Mouse (Mus musculus): ENCODE measurements around the gene Itga2b. TPM values are rescaled to one million over a fixed set of nuclear protein-coding genes. Genes with fewer than 3 reads are reported as not detected.
A peak's percentile ranks its signal among the peaks of the same experiment; 100 is the strongest.
"Not testable (repeated sequence)": the region's sequence is repeated elsewhere in the genome, so short reads cannot be mapped to it uniquely, and the experiment has no call there.

The Itga2b gene
- total RNA-seq, 2 experiments from 2014 or later, result 0.51 to 2.7 TPM

DNA sequence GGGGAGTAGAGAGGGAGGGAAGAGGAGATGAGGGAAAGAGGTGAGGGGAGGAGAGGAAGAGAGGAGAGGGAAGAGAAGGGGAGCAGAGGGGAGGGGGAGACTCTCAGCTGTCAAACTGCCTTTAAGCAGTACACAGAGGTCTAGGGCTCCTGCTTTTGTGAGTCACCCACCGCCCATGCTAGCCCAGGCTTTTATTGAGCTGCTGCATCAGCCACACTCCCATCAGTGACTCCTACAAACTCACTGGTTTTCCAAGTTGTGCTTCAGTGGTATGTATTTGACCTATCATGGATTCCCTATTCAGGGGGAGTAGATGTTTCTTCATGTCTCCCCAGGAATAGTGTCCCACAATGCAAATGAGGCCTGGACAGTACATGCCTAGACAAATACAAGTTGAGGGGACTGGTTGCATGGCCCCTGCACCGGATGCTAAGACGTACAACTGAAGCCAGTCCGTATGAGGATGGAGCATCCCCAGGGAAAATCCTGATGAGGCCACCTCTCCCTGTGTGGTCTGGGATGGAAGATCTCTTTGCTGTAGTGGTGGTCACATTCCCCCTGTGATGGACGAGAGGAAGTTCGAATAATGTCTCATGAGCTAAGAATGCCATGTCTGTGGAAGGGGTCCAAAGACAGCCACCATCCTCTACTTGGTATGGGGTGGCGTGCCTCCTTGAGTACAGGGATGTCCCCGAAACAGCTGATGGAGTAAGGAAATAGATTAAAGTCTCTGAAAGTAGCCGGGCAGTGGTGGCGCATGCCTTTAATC, 54.7 kb downstream of the Itga2b start:
- Histone ChIP-seq H3K27ac (no peak overlapping the region), H3K4me3 (no peak overlapping the region)
- intact Hi-C loops (cut with DNase I), result no loop called here
- TF ChIP-seq CTCF (IDR thresholded peaks at IDR 0.05), result no peak
- DNase-seq, result no peak

DNA sequence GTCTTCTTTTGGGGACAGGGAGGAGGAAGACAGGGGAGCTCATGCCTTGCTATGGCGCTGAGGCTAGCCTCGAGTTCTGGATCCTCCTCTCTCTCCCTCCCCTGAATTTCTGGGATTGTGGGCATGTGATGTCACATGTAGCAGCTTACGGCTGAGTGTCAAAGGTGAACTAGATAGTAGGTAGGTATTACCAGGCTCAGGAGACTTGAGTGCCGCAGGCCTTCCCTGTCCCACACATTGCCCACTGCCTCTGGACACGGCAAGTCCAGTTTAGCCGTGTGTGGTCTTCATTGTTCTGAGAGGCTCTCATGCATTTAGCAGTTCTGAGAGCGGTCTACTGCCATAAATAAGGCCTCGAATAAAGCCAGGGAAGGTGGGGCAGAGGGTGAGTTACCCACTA, 56.9 kb downstream of the Itga2b start:
- DNase-seq, result no peak
- no peak overlapping the region for H3K4me3 ChIP-seq
- intact Hi-C loops (cut with DNase I), result loop anchor here (2.0 kb wide), 1 partner anchor 104 kb away; no protein-coding TSS in a partner anchor
- no peak overlapping the region for H3K27ac ChIP-seq
- no peak for TF ChIP-seq CTCF (IDR thresholded peaks at IDR 0.05)

DNA sequence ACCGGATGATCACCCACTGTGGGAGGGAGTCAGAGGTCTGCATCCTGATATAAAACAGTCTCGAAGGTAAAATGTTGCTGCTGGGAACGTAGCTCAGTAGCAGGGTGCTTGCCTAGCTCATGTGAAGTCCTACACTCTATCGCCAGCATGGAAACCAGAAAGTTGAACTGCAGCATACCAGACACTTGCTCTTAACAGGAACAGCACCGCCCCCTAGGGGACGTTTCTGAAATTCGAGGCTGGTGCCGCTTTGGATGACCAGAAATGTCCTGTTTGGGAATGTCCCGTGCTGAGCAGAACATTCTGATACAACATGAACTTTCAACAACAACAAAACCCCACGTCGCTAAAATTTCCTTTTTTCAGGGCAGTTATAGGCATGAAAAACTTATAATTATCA, 58.2 kb downstream of the Itga2b start:
- peak overlapping the region; percentile 42 for H3K4me3 ChIP-seq
- DNase-seq, result peak; percentile 92
- intact Hi-C loops (cut with DNase I), result loop anchor here (1.0 to 2.0 kb wide), 2 partner anchors 20 to 103 kb away; no protein-coding TSS in a partner anchor
- H3K27ac ChIP-seq, result peak overlapping the region; percentile 69
- peak; percentile 89 for TF ChIP-seq CTCF (IDR thresholded peaks at IDR 0.05)

DNA sequence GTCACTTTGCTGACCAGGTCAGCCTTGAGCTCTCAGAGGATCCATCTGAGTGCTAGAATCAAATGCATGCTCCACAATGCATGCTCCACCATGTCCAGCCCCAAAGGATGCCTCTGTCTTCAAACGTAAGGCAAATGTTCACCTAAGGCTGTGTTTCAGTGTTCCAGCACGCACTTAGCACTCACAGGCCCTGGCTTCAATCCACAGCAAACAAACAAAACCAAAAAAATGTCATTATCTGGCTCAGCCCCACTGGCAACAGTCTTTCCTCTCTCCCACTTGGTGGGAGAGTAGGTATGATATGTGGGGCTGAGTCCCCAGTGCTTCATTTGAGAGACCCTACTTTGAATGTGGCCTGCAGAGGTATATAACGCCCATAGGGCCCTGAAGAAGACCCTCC, 58.9 kb downstream of the Itga2b start:
- peak overlapping the region; percentile 69 for H3K27ac ChIP-seq
- H3K4me3 ChIP-seq, result no peak overlapping the region
- intact Hi-C loops (cut with DNase I), result loop anchor here (1.0 kb wide), 1 partner anchor 20 kb away; no protein-coding TSS in a partner anchor
- DNase-seq, result no peak
- TF ChIP-seq CTCF (IDR thresholded peaks at IDR 0.05), result no peak

DNA sequence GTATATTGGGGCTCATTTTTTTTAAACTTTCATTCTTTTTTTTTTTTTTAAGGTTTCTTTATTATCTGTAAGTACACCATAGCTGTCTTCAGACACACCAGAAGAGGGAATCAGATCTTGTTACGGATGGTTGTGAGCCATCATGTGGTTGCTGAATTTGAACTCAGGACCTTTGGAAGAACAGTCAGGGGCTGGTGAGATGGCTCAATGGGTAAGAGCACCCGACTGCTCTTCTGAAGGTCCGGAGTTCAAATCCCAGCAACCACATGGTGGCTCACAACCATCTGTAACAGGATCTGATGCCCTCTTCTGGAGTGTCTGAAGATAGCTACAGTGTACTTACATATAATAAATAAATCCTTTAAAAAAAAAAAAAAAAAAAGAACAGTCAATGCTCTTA, 59.6 kb downstream of the Itga2b start:
- DNase-seq; intact Hi-C loops (cut with DNase I); H3K4me3 ChIP-seq; H3K27ac ChIP-seq: not testable (repeated sequence)

DNA sequence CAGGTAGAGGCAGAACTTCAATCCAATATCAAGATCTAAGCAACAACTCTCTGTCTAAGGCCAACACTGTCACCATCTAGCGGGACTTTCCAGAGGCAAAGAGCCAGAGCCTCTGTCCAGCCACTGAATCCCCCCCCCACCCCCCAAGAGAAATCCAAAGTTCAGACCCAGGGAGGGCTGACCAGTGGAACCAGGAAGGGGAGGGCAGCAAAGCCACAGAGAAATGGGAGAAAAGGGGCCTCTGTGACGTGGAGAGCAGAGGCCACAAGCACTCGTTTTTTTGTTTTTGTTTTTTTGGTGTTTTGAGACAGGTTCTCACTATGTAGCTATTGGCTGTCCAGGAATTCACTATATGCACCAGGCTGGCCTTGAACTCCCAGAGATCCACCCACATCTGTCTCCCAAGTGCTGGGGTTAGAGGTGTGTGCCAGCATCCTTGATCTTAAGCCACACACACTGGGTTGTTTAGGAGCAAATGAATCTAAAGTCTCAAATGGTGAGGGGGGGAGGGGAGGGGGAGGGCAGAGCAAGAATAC, 60.1 kb downstream of the Itga2b start:
- intact Hi-C loops (cut with DNase I), result no loop called here
- no peak for TF ChIP-seq CTCF (IDR thresholded peaks at IDR 0.05)
- Histone ChIP-seq H3K4me3 (no peak overlapping the region), H3K27ac (peak overlapping the region; percentile 99)
- DNase-seq, result no peak

DNA sequence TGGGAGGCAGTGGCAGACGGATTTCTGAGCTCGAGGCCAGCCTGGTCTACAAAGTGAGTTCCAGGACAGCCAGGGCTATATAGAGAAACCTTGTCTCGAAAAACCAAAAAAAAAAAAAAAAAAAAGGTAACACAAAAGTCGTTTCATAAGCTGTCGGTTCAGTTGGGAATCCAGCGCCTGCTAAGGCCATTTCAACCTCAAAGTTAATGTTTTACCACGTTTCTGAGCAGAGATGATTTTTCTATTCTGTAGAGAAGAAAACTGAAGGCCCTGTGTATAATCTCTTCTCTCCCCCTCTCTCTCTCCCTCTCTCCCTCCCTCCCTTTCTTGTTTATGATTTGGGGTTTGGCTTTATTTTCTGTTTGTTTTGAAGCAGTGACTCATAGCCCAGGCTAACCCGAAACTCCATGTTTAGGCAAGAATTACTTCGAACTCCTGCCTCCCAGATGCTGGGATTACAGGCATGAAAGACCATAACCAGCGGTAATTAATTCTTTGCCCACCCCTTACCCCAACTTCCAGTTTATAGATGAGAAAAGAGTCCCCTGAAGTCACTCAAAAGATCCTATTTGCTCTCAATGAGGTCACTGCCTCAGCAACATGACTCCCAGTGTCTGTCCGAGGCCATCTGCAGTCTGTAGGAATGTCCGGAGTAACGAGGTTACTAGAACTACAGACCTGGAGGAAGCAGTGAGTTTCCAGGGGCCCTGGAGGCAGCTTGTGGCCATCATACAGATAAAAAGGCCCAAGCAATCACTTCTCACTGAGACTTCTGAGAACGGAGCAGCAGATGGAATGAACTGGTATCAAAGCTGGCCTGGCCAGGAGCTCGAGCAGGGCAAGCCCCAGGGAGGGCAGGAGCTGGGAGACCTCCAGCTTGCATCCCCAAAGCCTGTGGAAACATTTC, 60.8 kb downstream of the Itga2b start:
- Histone ChIP-seq H3K4me3 (peak overlapping the region; percentile 88), H3K27ac (peak overlapping the region; percentile 99)
- no peak for DNase-seq
- TF ChIP-seq CTCF (IDR thresholded peaks at IDR 0.05), result no peak
- intact Hi-C loops (cut with DNase I), result no loop called here

DNA sequence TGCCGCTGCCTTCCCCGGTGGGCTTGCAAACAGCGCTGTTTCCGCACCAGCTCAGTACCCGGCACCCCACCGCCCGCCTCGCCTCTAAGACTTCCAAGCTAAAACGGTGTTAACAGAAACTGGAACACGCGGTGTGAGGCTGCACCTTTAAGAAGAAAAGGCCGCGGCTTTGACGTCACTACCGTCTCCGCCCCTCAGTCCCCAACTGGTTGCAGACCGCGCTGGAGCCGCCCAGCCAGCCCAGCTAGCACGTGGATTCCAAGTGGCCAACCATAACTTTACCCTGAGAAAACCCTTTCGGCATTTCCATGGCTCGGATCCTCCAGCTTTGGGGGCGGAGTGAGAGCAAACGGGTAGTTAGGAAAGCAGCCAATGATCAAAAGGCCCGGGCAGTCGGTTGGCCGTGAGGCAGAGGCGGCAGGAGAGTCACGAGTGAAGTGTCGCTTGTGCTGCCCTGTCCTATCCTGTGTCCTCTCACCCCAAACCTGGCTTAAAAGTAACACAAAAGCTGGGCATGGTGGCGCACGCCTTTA, 61.5 kb downstream of the Itga2b start:
- TF ChIP-seq CTCF (IDR thresholded peaks at IDR 0.05), result no peak
- Histone ChIP-seq H3K27ac (peak overlapping the region; percentile 99), H3K4me3 (peak overlapping the region; percentile 88)
- intact Hi-C loops (cut with DNase I), result no loop called here
- DNase-seq, result peak; percentile 98

DNA sequence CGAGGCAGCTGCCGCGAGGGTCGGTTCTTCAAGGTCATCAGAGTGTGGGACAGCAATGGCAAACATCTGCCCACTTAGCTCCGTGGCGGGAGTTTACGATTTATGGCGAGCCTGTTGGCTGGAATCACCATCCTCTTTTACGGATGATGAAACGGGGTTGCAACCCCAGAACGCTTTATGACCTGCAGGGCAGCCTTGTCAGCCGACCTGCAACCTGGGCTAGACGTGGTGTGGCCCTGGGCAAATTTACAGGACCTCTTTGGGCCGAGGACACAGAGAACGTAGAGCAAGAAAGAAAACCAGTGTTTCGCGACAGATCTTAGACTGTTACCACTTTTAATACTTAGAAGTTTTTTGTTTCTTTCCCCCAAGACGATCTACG, 62.1 kb downstream of the Itga2b start, which contains the start of gene Slc25a39:
Gene Slc25a39, minus strand, starts transcription at position 113 of the 382 bp plus-strand sequence.
- no peak for DNase-seq
- peak within 1 kb of the TSS; percentile 99 for H3K27ac ChIP-seq
- H3K4me3 ChIP-seq, result peak within 1 kb of the TSS; percentile 88
- TF ChIP-seq CTCF (IDR thresholded peaks at IDR 0.05), result no peak
- intact Hi-C loops (cut with DNase I), result loop anchor here (1.0 kb wide), 1 partner anchor 89 kb away; the partner anchor contains the start of gene Ubtf

DNA sequence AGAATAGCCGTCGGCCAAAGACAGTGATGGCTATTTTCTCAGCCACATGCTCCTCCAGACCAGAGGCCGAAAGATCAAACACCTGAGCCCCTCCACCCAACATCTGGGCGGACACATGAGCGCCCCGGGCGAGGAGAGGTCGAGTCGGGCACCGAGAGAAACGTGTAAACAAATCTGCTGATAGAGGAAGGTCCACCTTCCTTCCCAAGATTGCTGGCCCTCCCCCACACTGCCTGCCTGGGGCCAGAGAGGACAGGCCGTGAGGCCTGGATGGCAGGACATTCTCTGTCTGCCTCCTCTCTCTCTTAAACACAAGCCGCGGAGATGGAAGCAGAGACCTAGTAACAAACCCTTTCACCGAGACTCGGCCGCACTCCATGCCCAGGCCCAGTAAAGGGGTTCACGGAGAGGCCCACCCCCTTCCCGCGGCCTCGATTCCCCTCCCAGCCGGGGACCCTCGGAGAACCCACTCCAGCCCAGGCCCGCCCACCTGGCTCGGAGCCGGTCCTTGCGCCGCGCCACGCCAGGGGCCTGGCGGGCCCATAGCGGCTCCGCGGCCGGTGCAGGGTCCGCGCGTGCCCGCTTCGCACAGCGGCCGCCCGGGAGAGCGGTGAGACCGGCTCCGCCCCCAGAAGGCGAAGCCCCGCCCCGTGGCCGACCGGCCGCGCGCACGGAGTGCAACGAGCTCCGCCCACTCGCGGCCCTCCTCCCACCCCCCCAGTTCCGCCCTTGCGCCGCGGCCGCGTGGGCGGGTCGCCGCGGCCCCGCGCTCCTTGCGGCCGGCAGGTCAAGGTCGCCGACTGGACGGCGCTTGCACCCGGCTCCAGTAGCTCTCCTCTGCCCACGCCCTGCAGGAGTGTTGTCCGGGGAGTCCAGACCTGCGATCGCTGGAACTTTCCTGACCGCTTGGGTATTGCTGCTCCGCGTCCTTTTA, 62.8 kb downstream of the Itga2b start:
- DNase-seq, result peak; percentile 98
- Histone ChIP-seq H3K27ac (peak overlapping the region; percentile 99), H3K4me3 (peak overlapping the region; percentile 88)
- intact Hi-C loops (cut with DNase I), result loop anchor here (1.0 kb wide), 1 partner anchor 88 kb away; the partner anchor contains the start of gene Ubtf
- no peak for TF ChIP-seq CTCF (IDR thresholded peaks at IDR 0.05)

DNA sequence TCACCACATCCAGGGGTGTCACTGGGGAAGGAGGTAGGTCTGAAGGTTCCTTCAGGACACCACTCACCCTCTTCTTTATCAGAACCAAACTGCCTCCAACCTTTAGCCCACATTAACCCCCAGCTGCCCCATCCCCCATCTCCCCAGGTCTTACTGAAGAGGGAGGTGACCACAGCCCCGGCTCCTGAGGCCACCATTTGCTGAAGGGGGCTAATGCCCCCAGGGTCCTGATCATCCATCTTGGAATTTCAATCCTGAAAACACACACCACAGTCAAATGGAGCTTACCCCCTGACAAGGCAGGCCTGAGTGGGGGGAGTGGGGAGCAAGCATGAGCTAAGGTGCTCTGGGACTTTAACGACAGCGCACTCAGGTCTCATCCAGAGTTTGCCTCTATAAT, 63.5 kb downstream of the Itga2b start:
- Histone ChIP-seq H3K27ac (peak overlapping the region; percentile 99), H3K4me3 (peak overlapping the region; percentile 88)
- no peak for DNase-seq
- TF ChIP-seq CTCF (IDR thresholded peaks at IDR 0.05), result no peak
- intact Hi-C loops (cut with DNase I), result no loop called here
